17 mouse cellular contexts compared by ENCODE assay signal in the genomic region with DNA sequence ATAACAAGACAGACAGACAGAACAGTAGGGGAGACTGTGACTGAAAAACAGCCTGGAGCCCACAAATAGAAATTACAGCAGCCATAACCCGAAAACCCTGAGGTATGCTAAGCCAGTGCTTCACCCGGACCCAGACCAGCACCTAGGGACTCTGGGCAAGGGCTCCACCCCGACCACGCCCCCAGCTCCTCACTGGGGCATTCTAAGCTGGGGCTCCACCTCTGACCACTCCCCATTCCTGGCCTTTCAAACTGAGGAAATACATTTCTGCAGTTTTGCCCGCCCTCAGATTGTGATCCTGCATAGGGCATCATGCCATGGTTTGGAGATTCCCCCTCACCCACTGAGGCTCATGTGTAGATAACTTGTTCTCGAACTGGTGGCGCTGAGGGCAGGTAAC. TPM values are rescaled to one million over a fixed set of nuclear protein-coding genes. Genes with fewer than 3 reads are reported as not detected.
DNase-seq lines count a peak whose midpoint lies in the region; ATAC-seq and TF ChIP-seq lines count a peak whose summit lies in the region.
"Had no signal": no experiment of that assay in that cellular context is flagged by ENCODE, and none has a peak within 500 bp of the region (broad histone marks: within the 10 kb centered on the region; RNA-seq: fewer than 3 reads in every experiment).

No protein-coding gene starts in this region.

- no peak overlapping the region for H3K4me2 ChIP-seq in stomach, embryonic 16.5 days (ENCODE audit: low read depth, low read length)
- H3K4me2 ChIP-seq: embryonic facial prominence, embryonic 15.5 days; forebrain, embryonic 12.5 days; hindbrain, embryonic 12.5 days; lung, embryonic 15.5 days had no signal

- no peak overlapping the region for H3K4me3 ChIP-seq in layer of hippocampus, adult 2 months
- H3K4me3 ChIP-seq in stomach, embryonic 16.5 days (replicated peaks; ENCODE audit: low read length): no peak overlapping the region
- H3K4me3 ChIP-seq: embryonic facial prominence, embryonic 15.5 days; forebrain, embryonic 12.5 days; hindbrain, embryonic 12.5 days; limb, embryonic 10.5 days; lung, embryonic 15.5 days had no signal

- no peaks in the 10 kb centered on the region for H3K27me3 ChIP-seq in stomach, embryonic 16.5 days (ENCODE audit: control insufficient read depth, insufficient read depth, low read length)
- H3K27me3 ChIP-seq: embryonic facial prominence, embryonic 15.5 days; forebrain, embryonic 12.5 days; lung, embryonic 15.5 days had no signal

- ATAC-seq in common myeloid progenitor, adult 5-6 weeks (replicated peaks; ENCODE audit: low read depth, poor library complexity, severe bottlenecking): peak; percentile 54; the same call in 1 of the 2 replicates
- ATAC-seq in stomach, embryonic 16.5 days (ENCODE audit: insufficient read depth, low FRiP score): peak; percentile 42; the same call in 1 of the 2 replicates

- peak overlapping the region; percentile 74 for H3K27ac ChIP-seq in layer of hippocampus, adult 2 months
- no peak overlapping the region for H3K27ac ChIP-seq in stomach, embryonic 16.5 days (ENCODE audit: low read length)
- H3K27ac ChIP-seq: embryonic facial prominence, embryonic 15.5 days; forebrain, embryonic 12.5 days; hindbrain, embryonic 12.5 days; limb, embryonic 10.5 days; lung, embryonic 15.5 days had no signal

- H3K9ac ChIP-seq in stomach, embryonic 16.5 days (ENCODE audit: low read length): no peak overlapping the region
- H3K9ac ChIP-seq: embryonic facial prominence, embryonic 15.5 days; forebrain, embryonic 12.5 days; hindbrain, embryonic 12.5 days; lung, embryonic 15.5 days had no signal

- DNase-seq in layer of hippocampus, adult 2 months (ENCODE audit: low spot score in 2 of 2): no peak
- no peak for DNase-seq in layer of hippocampus, postnatal 10 days (ENCODE audit: low spot score in 2 of 2)
- peak; percentile 32 for DNase-seq in thymus, postnatal 14 days
- DNase-seq in thymus, postnatal 25 days: no peak
- DNase-seq in ovary, postnatal 14 days (ENCODE audit: low spot score): no peak
- no peak for DNase-seq in heart, postnatal 36 days
- DNase-seq: cerebellum, adult 8-10 months; heart, adult 18-20 months; kidney, adult 18-20 months; midbrain, embryonic 14.5 days had no signal

- H3K36me3 ChIP-seq in stomach, embryonic 16.5 days (ENCODE audit: control insufficient read depth, insufficient read depth, low read length): no peaks in the 10 kb centered on the region
- H3K36me3 ChIP-seq: embryonic facial prominence, embryonic 15.5 days; forebrain, embryonic 12.5 days; hindbrain, embryonic 12.5 days; limb, embryonic 10.5 days; lung, embryonic 15.5 days had no signal

- no peaks in the 10 kb centered on the region for H3K9me3 ChIP-seq in stomach, embryonic 16.5 days (replicated peaks; ENCODE audit: control insufficient read depth, low read length)
- H3K9me3 ChIP-seq: embryonic facial prominence, embryonic 15.5 days; forebrain, embryonic 12.5 days; hindbrain, embryonic 12.5 days; limb, embryonic 10.5 days; lung, embryonic 15.5 days had no signal

- H3K4me1 ChIP-seq in stomach, embryonic 16.5 days (ENCODE audit: control insufficient read depth, insufficient read depth, low read length): no peaks in the 10 kb centered on the region
- H3K4me1 ChIP-seq: hindbrain, embryonic 12.5 days; lung, embryonic 15.5 days had no signal

- WGBS in stomach, embryonic 16.5 days: 28% methylated on average over 7 of the region's 7 CpGs

- intact Hi-C loops in heart, postnatal 36 days (cut with DNase I): no loop called here

- TF ChIP-seq CTCF in layer of hippocampus, adult 2 months (conservative IDR thresholded peaks at IDR 0.05): no peak

RNA-seq across cellular contexts. Expression of a gene that starts 7.5 kb away (rescaled TPM):
- total RNA-seq in layer of hippocampus, adult 2 months (2021): 100 to 1,000 TPM; 161 to 176 TPM
- 100 to 1,000 TPM; 145 to 156 TPM for total RNA-seq in layer of hippocampus, postnatal 10 days (2021)
- 0.18 and 2.2 TPM in 2 replicates for total RNA-seq in common myeloid progenitor, adult 5-6 weeks (2017)
- polyA plus RNA-seq in stomach, embryonic 16.5 days (2015; fragmentation: Nextera tagmentation; extraction: Ambion mirVana): 5.2 and 6.1 TPM in 2 replicates
- total RNA-seq in heart, postnatal 36 days (2021): under 1 TPM; 0.22 to 0.67 TPM

RNA-seq across cellular contexts. Expression of a gene that starts 18.2 kb away (rescaled TPM):
- 100 to 1,000 TPM in 1 of 2 experiments, 10 to 100 TPM in 1; 95.2 to 100 TPM for total RNA-seq in layer of hippocampus, adult 2 months (2021)
- total RNA-seq in layer of hippocampus, postnatal 10 days (2021): 100 to 1,000 TPM in 1 of 2 experiments, 10 to 100 TPM in 1; 92.4 to 110 TPM
- not detected in 2 replicates for total RNA-seq in common myeloid progenitor, adult 5-6 weeks (2017)
- 0.49 and 0.57 TPM in 2 replicates for polyA plus RNA-seq in stomach, embryonic 16.5 days (2015; fragmentation: Nextera tagmentation; extraction: Ambion mirVana)
- total RNA-seq in heart, postnatal 36 days (2021): not detected
- total RNA-seq: heart, adult 18-20 months had no signal

RNA-seq across cellular contexts. Expression of a gene that starts 30.0 kb away (rescaled TPM):
- 10 to 100 TPM; 60.8 to 66.1 TPM for total RNA-seq in layer of hippocampus, adult 2 months (2021)
- total RNA-seq in layer of hippocampus, postnatal 10 days (2021): 10 to 100 TPM; 57.3 to 66.0 TPM
- total RNA-seq in common myeloid progenitor, adult 5-6 weeks (2017): 4.1 and 5.5 TPM in 2 replicates
- polyA plus RNA-seq in stomach, embryonic 16.5 days (2015; fragmentation: Nextera tagmentation; extraction: Ambion mirVana): 18.2 and 20.9 TPM in 2 replicates
- total RNA-seq in heart, postnatal 36 days (2021): 10 to 100 TPM; 14.5 to 14.6 TPM

RNA-seq across cellular contexts. Expression of a gene that starts 52.7 kb away (rescaled TPM):
- 100 to 1,000 TPM; 176 TPM for total RNA-seq in layer of hippocampus, adult 2 months (2021)
- 100 to 1,000 TPM; 176 to 186 TPM for total RNA-seq in layer of hippocampus, postnatal 10 days (2021)
- total RNA-seq in common myeloid progenitor, adult 5-6 weeks (2017): 41.4 and 43.1 TPM in 2 replicates
- polyA plus RNA-seq in stomach, embryonic 16.5 days (2015; fragmentation: Nextera tagmentation; extraction: Ambion mirVana): 163 and 167 TPM in 2 replicates
- 10 to 100 TPM; 96.1 to 99.9 TPM for total RNA-seq in heart, postnatal 36 days (2021)

Comparison
In these comparisons a context has a peak if more than half of its experiments do, and no peak if none do; other contexts are left out.
1. RNA of a gene that starts 7.5 kb away (total RNA-seq): 161 to 176 TPM in layer of hippocampus, adult 2 months and 145 to 156 TPM in layer of hippocampus, postnatal 10 days; 0.22 to 0.67 TPM in heart, postnatal 36 days and 0.18 to 2.2 TPM in common myeloid progenitor, adult 5-6 weeks; every median in the first group is over 10 times any median in the second.
2. RNA of a gene that starts 18.2 kb away (total RNA-seq): 92.4 to 110 TPM in layer of hippocampus, postnatal 10 days and 95.2 to 100 TPM in layer of hippocampus, adult 2 months; not detected in common myeloid progenitor, adult 5-6 weeks and not detected in heart, postnatal 36 days; every median in the first group is over 10 times any median in the second.